Mouse (Mus musculus) forebrain, embryonic 14.5 days (tissue): ENCODE results near the gene Gtf2h5. TPM values are rescaled to one million over a fixed set of nuclear protein-coding genes. Genes with fewer than 3 reads are reported as not detected.

Source experiments
- ATAC-seq: fragments of 200-750 bp; cut with Nextera tagmentation; 2 replicates; pipeline ENCODE4 v1.8.0; 2017; ENCODE audit warnings: mild to moderate bottlenecking, moderate library complexity
- DNase-seq: peaks from one replicate; pipeline ENCODE4 v3.0.0-alpha.2; 2015; ENCODE audit warnings: low spot score
- H3K27ac ChIP-seq: fragments of 300-500 bp; sonication (generic); 2 replicates; pipeline ENCODE4 v1.5.1; 2014; ENCODE audit warnings: low read depth, mild to moderate bottlenecking, control low read depth, low read length, moderate library complexity
- H3K27me3 ChIP-seq: fragments of 300-500 bp; sonication (generic); replicated peaks from 2 replicates; pipeline ENCODE4 v1.6.1; 2014; ENCODE audit warnings: low read length, control low read depth, mixed read lengths; ENCODE audit not compliant: control insufficient read depth, insufficient read depth
- H3K36me3 ChIP-seq: fragments of 300-500 bp; sonication (generic); 2 replicates; pipeline ENCODE4 v1.6.1; 2014; ENCODE audit warnings: low read length, control low read depth; ENCODE audit not compliant: control insufficient read depth, insufficient read depth
- H3K4me1 ChIP-seq: fragments of 300-500 bp; sonication (generic); 2 replicates; pipeline ENCODE4 v1.6.1; 2014; ENCODE audit warnings: antibody characterized with exemption, low read length, control low read depth; ENCODE audit not compliant: control insufficient read depth, insufficient read depth
- H3K4me2 ChIP-seq: fragments of 300-500 bp; sonication (generic); 2 replicates; pipeline ENCODE4 v1.6.1; 2014; ENCODE audit warnings: mild to moderate bottlenecking, control low read depth, low read length
- H3K4me3 ChIP-seq: fragments of 300-500 bp; sonication (generic); 2 replicates; pipeline ENCODE4 v1.5.1; 2014; ENCODE audit warnings: low read depth, low read length, control low read depth
- H3K9ac ChIP-seq: fragments of 300-500 bp; sonication (generic); 2 replicates; pipeline ENCODE4 v1.6.1; 2014; ENCODE audit warnings: mild to moderate bottlenecking, low read length, control low read depth, moderate library complexity
- H3K9me3 ChIP-seq: fragments of 300-500 bp; sonication (generic); replicated peaks from 2 replicates; pipeline ENCODE4 v1.6.1; 2016; ENCODE audit warnings: low read length, control low read depth, mixed read lengths; ENCODE audit not compliant: control insufficient read depth
- WGBS: fragments of 180-500 bp; shearing (Covaris S2); extraction: QIAGEN DNeasy Blood & Tissue Kit; methylation state at CpG from one replicate; pipeline ENCODE4 v1.1.7; 2014; 5-methylcytosine and 5-hydroxymethylcytosine counted together
- microRNA-seq: library from miRNA; unstranded; fragments of <30 nt; microRNA quantifications from one replicate; pipeline ENCODE4, GENCODE M21; 2016
- polyA plus RNA-seq: library from polyadenylated mRNA; unstranded; fragments of >200 nt; fragmentation: Nextera tagmentation; extraction: Ambion mirVana; gene quantifications from 2 replicates; pipeline ENCODE4 v1.2.1, GENCODE M21; 2014

The Gtf2h5 gene
- polyA plus RNA-seq, 1 experiment from 2014 or later: 221 TPM

DNA sequence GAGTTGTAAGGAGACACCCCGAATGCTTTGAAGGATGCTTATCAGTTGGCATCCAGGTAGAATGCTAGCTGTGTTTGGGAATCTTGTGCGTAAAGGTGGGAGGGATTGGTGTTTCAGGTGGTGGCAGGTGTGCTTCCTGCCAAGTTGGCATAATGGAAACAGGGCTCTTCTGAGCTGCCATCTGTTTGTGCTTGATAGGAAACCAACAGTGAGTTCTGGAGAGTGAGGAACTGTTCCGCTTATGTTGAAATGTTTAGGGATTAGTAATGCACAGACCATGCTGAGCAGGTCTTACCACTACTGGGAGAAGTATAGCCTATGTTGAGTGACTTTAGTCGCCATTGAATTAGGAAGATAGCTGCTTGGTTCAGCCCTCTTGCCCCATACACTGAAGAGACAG is 39.3 kb downstream of the Gtf2h5 start:
- Histone ChIP-seq H3K4me3 (no peak overlapping the region), H3K27ac (no peak overlapping the region), H3K27me3 (no peaks in the 10 kb centered on the region), H3K4me2 (no peak overlapping the region), H3K36me3 (peaks cover 28% of the 10 kb centered on the region), H3K4me1 (no peaks in the 10 kb centered on the region), H3K9me3 (no peaks in the 10 kb centered on the region), H3K9ac (no peak overlapping the region)
- no peak for ATAC-seq
- WGBS: 95% methylated on average over 4 of the region's 4 CpGs
- no peak for DNase-seq

DNA sequence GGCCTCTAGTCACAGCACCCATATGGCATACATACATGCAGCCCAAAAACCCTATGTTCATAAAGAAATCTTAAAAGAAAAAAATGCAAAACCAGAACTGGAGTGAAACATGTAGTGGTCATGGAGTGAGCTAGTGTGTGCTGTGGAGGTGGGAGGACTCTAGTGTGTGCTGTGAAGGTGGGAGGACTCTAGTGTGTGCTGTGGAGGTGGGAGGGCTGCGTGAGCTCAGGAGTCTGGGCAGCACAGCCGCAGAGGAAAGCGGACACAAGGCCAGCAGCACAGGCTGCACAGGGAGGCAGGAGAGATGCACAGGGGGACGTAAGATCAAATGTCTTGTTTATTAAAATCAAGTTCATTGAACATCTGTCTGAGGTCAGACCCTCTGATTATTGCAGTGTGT is 44.2 kb downstream of the Gtf2h5 start:
- DNase-seq (no peak), ATAC-seq (no peak)
- Histone ChIP-seq H3K4me3 (no peak overlapping the region), H3K9ac (no peak overlapping the region), H3K4me1 (no peaks in the 10 kb centered on the region), H3K4me2 (no peak overlapping the region), H3K27ac (no peak overlapping the region), H3K36me3 (peaks cover 37% of the 10 kb centered on the region), H3K27me3 (no peaks in the 10 kb centered on the region), H3K9me3 (no peaks in the 10 kb centered on the region)
- 96% methylated on average over 4 of the region's 4 CpGs for WGBS

DNA sequence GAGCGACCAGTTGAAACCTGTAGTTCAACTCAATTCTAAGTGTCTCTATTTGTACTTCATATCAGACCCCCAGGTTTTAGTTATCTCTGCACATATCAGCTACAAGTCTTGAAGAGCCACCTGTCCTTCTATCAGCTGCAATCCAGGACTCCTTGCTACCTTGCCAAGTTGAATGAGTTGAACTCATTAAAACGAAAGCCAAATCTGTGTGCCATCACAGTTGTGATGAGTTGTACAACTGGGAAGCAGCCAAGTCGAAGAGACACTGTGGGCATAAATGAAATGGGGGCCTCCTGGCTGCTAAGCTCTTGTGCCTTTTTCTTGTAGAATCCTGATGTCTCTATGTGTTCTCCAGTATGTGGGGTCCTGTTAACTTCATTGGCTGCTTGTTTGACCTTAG is 45.9 kb downstream of the Gtf2h5 start:
- no peak for DNase-seq
- H3K4me1 ChIP-seq: no peaks in the 10 kb centered on the region
- no peak for ATAC-seq
- H3K27me3 ChIP-seq: no peaks in the 10 kb centered on the region
- WGBS: 89% methylated on average over 3 of the region's 3 CpGs
- H3K4me3 ChIP-seq: no peak overlapping the region
- H3K9me3 ChIP-seq: no peaks in the 10 kb centered on the region
- H3K36me3 ChIP-seq: peaks cover 37% of the 10 kb centered on the region
- H3K27ac ChIP-seq: no peak overlapping the region
- no peak overlapping the region for H3K4me2 ChIP-seq
- no peak overlapping the region for H3K9ac ChIP-seq

DNA sequence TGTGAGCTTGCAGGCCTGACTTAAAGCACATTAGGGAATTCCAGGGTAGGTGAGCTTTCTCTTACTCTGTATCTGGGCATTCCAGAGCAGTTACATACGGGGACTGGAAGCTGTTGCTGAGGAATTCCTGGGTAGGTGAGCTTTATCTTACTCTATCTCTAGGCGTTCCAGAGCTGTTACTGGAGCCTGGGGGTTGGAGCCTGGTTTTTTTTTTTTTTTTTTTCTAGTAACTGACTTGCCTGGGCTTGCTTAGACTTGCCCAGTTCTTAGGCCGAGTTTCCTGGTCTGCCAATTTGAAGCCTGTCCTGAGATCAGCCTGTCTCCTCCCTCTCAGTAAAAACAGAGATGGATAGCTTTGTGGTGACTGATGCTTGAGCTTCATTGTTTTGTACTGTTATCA is 48.5 kb downstream of the Gtf2h5 start:
- no peaks in the 10 kb centered on the region for H3K9me3 ChIP-seq
- 71% methylated on average over 3 of the region's 3 CpGs for WGBS
- peaks cover 30% of the 10 kb centered on the region for H3K36me3 ChIP-seq
- ATAC-seq: no peak
- no peaks in the 10 kb centered on the region for H3K4me1 ChIP-seq
- no peak overlapping the region for H3K4me3 ChIP-seq
- H3K9ac ChIP-seq: no peak overlapping the region
- no peak overlapping the region for H3K4me2 ChIP-seq
- no peak for DNase-seq
- H3K27me3 ChIP-seq: no peaks in the 10 kb centered on the region
- H3K27ac ChIP-seq: no peak overlapping the region

DNA sequence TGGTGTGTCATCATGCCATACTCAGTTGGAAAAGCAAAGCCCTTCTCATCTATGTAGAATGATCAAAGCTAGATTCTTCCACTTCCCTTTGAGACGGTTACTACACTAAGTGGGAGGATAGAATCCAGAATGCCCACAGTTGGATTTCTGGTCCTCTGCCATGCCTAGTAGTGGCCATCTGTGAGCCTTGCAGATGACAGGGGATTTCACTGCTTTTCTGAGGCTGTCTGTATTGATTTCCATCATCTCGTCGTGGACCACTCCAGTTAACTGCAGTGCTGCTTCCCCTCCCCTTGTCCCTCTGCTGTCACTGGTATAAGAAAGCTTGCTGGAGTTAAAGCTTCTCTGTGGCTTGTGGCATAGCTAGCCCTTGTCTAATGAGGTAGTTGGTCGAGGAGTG is 49.8 kb downstream of the Gtf2h5 start:
- H3K4me2 ChIP-seq: no peak overlapping the region
- H3K4me3 ChIP-seq: no peak overlapping the region
- H3K9ac ChIP-seq: no peak overlapping the region
- no peaks in the 10 kb centered on the region for H3K4me1 ChIP-seq
- DNase-seq (peak; percentile 23), ATAC-seq (no peak)
- no peaks in the 10 kb centered on the region for H3K9me3 ChIP-seq
- WGBS: 70% methylated on average over 4 of the region's 4 CpGs
- no peaks in the 10 kb centered on the region for H3K27me3 ChIP-seq
- H3K27ac ChIP-seq: 0 out of 2 replicates have a peak overlapping the region, but pooled peaks have one; percentile 27
- peaks cover 30% of the 10 kb centered on the region for H3K36me3 ChIP-seq

DNA sequence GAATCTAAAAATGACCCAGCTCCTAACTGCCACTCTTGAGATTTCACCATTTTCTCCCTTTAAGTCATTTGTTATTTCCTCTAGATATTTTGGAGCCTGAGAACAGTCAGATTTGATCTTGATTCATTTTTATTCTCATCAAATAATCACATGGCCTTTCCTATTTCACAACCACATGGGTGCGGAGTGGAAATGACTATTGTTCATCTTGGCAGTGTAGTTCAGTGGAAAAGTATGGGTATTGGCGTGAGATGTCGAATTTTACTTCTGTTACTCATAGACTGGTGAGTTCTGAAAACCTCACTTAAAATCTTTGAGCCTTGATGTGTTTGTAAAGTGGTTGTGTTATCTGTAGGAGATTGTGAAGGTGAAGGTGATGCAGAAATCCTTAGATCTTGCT is 51.5 kb downstream of the Gtf2h5 start:
- Histone ChIP-seq H3K27me3 (no peaks in the 10 kb centered on the region), H3K36me3 (peaks cover 24% of the 10 kb centered on the region; the same call in 1 of the 2 replicates), H3K9me3 (no peaks in the 10 kb centered on the region), H3K27ac (no peak overlapping the region), H3K4me1 (no peaks in the 10 kb centered on the region), H3K4me2 (no peak overlapping the region), H3K9ac (no peak overlapping the region), H3K4me3 (no peak overlapping the region)
- no peak for ATAC-seq
- 97% methylated on average over 3 of the region's 3 CpGs for whole genome bisulfite sequencing
- no peak for DNase-seq

Small RNAs within 50 kb of the gene (microRNA-seq; reads per million reads assigned to microRNA genes)
- not detected for gene Gm22774

Other genes starting within 250 kb of the Gtf2h5 start
- 6.7 and 6.8 TPM in 2 replicates for gene Snx9, start 238.5 kb upstream of the Gtf2h5 start, polyA plus RNA-seq
- 0.72 and 0.90 TPM in 2 replicates for gene Synj2, start 138.5 kb upstream of the Gtf2h5 start, polyA plus RNA-seq
- gene Serac1, start within 50 bp of the Gtf2h5 start, polyA plus RNA-seq: 8.1 and 9.4 TPM in 2 replicates
- gene Tulp4, start 26.7 kb downstream of the Gtf2h5 start, polyA plus RNA-seq: 133 and 181 TPM in 2 replicates
- gene Tmem181a, start 177.1 kb downstream of the Gtf2h5 start, polyA plus RNA-seq: 24.5 and 35.5 TPM in 2 replicates
- gene Dynlt1a, start 237.7 kb downstream of the Gtf2h5 start, polyA plus RNA-seq: 39.4 and 40.7 TPM in 2 replicates